Mouse (Mus musculus): Measurements from ENCODE around the gene Srsf7. TPM values are rescaled to one million over a fixed set of nuclear protein-coding genes. Genes with fewer than 3 reads are reported as not detected.
A peak's percentile ranks its signal among the peaks of the same experiment; 100 is the strongest.
"Not testable (repeated sequence)": the region's sequence is repeated elsewhere in the genome, so short reads cannot be mapped to it uniquely, and the experiment has no call there.

Srsf7 gene
- 100 to 1,000 TPM; 498 to 562 TPM for polyA plus RNA-seq (2017; shearing (Covaris generic))

DNA sequence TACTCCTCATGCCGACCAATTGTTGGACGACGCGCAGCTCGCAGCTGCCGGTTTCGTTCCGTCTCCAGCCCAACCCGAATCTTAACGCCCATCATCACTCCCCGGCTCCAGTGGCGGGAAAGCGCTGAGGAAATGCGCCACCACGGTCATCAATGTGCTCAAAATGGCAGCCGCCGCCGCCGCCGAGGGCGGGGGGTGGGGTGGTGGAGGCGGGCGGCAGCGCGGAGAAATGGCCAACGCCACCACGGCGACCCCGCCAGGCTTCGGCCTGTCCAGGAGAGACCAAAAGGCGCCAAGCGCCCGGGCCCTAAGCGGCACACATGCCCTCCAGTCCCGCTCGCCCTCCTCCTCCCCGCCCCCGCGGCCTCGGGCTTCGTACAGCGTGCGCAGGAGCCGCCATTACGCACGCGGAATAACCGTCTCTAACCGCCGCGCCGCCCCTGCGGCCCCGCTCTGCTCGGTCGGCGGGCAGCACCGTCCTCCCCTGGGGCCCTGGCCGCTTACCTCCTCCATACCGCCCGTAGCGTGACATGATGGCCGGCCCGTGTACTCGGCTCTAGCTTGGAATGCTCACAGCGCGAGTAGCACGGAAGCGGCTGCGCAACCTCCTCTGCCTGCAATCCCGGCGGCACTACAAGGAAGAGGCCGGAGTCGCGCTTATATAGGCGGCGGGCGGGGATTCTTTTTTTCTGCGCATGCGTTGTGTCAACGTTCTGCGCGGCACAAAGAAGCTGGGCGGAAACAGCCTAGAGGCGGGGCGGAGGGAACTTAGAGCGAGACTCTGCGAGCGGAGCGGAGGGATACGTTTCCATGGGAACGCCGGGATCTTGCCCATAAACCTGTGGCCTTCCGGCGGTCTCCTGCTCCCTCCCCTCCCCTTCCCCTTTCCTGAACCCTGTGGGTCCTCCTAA, at the start of gene Srsf7, which contains the start of gene Ttc39d:
Gene Srsf7, minus strand, starts transcription at position 637 of the 911 bp plus-strand sequence.
Gene Ttc39d, plus strand, starts transcription at position 790 of the 911 bp plus-strand sequence.
- peak; percentile 82 for ATAC-seq

DNA sequence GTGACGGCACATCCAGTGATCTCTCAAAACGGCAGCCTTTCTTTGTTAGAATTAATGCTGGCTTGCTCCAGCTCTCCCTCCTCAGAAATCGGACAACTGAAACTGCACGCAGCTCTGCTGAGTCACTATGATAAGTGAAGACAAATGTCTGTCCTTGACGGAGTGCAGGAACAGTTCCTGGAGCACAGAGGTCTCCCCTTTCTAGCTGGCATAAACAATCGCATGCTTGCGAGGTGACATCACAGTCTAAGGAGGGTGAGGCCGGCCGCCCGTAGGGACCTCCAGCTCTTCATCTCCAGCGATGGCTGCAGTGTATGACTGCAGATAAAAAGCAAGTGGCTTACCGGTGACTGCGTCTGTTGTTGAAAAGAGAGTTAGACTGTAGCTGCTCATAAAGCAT, 48.1 kb upstream of the Srsf7 start:
- no peak for ATAC-seq

DNA sequence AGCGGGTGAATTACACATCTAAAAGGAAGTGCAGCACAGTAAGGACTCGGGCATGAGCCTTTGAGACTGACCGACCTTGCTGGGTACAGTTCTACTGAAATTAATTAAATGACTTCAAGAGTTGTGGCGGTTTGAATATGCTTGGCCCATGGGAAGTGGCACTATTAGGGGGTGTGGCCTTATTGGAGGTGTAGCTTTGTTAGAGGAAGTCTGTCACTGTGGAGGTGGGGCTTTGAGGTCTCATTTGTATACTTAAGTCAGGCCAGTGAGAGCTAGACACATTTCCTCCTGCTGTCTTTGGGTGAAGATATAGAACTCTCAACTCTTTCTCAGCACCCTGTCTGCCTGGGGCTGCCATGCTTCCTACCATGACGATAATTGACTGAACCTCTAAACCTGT, 47.3 kb upstream of the Srsf7 start:
- no peak for ATAC-seq

DNA sequence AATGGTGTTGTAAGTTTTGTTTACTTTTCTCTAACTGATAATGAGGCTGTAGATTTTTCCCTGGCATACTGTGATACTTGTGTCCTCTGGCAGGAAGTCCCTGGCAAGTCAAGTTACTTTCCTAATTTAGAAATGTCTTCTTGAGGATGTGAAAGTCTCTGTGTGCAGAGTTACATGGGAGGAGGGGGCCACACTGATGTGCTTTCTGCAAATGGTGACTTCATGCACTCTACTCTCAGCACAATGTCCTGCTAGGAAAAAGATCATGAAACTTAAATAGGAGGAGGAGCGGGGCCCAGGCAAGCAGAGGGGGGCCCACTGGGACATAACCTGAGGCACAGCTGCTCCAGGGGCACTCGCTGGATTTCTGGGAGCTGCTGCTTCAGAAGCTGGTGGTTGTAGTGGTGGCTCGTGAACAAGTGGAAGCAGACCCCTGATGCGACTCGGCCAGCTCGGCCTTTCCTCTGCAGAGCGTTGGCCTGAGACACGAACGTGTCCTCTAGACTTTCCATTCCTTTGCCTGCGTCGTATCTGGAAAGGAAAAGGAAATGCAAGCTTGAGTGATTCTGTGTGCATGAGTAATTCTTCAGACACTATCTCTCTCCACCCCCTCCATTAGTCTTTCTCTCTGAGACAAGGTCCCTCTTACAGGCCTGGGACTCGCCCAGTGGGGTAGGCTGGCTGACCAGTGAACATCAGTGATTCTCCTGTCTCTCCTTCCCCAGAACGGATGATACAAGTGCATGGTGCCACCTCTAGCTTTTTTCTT, 45.8 kb upstream of the Srsf7 start:
- ATAC-seq: no peak

DNA sequence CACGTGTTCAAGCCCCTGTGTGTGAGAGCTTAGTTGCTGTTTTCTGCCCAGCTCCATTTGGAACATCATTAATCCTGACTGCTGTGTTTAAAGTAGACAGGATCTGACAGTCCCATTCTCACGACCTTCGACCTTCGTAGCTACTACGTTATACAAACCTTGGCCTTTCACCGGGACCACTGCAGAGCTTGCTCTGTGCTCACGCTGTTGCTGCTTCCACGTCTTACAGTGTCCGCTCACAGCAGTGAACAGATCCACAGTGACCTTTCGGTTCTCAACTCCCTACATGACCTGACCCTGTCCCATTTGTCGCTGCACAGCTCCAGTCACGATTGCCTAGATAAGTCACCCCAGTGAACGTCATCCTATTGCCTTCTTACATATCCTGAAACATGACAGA, 36.0 kb upstream of the Srsf7 start:
- no peak for ATAC-seq

DNA sequence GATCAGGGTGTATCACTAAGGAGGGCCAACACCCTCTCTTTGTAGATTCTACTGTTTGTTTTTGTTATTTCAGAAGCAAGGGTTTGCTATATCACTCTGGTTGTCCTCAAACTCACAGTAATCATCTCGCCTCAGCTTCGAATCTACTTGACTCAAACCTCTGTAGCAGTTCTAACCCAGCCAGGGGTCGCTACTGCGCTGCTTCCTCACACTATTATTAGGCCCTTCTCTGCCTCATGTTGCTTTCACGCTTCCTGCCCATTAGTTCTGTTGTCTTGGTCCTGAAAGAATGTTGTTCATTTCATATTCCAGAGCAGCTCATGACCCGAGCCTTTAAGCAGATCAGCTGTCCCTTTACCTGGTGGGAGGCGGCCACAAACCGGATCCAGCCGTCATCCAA, 34.5 kb upstream of the Srsf7 start:
- no peak for ATAC-seq

DNA sequence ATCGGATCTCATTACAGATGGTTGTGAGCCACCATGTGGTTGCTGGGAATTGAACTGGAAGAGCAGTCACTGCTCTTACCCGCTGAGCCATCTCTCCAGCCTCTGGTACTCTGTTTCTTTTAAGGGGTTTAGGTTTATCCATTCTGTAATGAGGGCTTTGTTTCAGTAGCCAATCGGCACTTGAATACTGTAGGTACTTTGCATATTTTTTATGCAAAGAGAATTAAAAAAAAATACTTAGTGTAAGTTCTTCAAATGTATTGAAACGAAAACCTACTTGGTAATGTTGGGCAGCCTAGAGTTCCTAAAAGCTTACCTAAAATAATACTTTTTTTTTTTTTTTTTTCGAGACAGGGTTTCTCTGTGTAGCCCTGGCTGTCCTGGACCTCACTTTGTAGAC, 30.4 kb upstream of the Srsf7 start:
- ATAC-seq: no peak

DNA sequence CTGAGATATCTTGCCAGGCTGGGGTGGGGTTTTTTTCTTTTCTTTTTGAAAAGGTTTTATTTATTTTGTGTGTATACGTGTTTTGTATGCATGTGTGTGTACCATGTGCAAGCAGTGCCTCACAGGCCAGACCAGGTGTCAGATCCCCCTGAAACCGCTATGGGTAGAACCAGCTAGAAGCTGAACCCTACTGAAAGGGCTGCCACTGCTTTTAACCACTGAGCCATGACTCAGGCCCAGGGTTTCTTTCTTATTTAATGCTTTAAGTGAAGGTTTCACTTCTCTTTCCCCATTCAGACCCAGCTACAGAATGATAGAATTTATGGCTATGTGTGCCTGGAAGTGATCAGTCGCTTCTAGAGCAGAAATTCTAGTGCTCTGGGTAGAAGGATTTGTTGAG, 29.7 kb upstream of the Srsf7 start:
- ATAC-seq: no peak

DNA sequence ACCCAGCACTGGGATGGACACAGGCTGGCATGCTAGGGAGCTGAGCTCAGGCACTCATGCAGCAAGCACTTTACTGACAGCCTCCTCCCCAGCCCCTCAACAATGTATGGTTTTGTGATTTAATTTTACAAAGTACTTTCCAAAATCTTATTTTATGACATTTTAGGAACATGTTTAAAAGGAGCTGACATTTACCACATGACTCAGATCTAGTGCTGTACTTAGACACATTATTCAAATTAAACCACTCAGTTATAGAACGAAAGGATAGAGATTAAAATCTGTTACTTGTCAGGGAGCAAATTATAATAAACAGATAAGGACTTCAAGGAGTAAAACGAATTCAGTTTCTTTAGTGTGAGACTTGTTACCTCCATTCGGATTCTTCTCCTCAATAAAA, 28.4 kb upstream of the Srsf7 start:
- ATAC-seq: no peak

DNA sequence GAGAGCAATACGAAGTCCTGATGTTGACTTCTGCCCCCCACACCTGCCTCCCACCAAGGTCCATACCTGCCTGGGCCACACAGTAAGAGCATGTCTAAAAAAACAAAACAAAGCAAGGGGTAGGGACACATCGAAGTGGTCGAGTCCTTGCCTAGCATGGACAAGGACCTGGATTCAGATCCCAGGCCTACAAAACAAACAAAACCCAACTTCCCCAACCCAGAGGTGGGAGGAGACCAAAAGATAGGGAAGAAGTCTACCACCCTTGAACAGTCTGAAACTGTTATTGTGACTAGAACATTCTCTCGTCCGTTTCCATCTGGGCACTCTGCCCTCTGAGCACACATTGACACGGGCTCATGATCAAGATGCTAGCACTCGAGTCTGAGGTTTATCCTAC, 27.3 kb upstream of the Srsf7 start:
- ATAC-seq: no peak

DNA sequence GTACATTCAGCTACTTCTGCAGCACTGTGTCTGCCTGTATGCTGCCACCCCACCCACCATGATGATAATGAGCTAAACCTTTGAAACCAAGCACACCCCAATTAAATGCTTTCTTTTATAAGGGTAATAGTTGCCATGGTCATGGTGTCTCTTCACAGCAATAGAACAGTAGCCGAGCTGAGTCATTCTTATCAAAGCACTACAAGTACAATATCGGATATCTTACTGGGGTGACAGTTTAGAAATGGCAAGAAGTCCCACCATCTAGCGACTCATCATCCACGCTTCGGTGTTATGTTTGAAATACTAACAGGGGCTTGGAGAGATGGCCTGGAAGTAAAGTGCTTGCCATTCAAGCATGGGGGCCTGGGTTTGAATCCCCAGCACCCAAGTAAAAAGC, 26.7 kb upstream of the Srsf7 start:
- no peak for ATAC-seq

DNA sequence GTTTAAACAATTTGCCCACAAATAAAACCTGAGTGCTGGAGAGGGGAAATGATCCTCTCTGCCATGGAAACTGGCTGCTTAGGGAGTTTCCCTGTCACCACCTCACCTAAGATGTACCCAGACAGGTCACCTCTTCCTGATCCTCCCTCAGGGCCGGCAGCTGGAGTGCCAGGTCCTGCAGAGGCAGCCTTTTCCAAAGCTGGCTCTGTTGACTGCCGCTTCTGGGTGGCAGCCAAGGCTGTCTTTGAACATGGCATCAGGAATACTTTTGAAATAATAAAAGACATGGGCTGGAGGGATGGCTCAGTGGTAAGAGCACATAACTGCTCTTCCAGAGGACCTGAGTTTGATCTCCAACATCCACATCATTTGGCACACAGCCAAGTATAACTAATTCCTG, 22.3 kb upstream of the Srsf7 start:
- ATAC-seq: no peak

DNA sequence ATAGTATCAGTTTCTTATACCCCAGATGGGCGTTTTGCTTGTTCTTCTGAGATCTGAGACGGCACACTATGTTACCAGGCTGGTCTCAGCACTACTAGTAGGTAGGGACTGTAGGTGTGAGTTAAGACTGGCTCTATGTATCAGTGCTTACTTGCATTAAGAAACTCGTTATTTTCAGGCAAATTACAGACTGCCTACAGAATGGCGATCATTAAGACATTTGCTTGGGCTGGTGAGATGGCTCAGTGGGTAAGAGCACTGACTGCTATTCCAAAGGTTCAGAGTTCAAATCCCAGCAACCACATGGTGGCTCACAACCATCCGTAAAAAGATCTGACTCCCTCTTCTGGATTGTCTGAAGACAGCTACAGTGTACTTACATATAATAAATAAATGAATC, 18.0 kb upstream of the Srsf7 start:
- not testable (repeated sequence) for ATAC-seq

DNA sequence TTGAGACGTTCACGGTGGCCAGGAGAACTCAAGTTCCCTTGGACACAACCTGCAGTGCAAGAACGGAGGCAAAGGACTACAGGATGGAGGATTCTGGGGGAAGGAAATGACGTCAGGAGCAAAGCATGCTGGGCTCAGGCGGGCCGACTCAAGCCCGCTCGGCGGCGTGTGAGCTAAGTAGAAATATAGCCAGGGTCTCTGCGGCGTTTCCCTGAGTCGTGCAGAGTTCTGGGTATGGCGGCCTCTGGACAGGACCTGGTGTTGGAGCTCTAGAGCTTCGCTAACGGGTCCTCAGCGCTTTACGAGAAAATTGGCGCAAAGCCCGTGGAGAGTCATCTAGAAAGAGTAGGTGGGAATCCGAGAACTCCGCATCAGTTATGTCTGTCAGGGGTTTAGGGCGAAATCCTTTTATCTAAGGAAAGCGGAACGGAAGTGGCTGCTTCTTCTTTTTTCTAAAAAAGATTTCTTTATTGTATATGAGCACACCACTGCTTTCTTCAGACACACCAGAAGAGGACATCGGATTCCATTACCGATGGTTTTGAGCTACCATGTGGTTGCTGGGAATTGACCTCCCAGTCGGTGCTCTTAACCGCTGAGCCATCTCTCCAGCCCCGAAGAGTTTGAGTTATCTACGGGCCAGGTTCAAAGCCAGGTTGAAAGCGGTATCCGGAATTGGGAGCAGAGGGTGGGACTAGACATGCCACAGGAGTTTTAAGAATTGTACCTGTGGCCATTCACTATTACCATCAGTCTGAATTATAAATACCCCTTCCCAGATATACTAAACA, 17.4 kb upstream of the Srsf7 start, which contains the start of gene Gemin6:
Gene Gemin6, plus strand, starts transcription at position 116 of the 791 bp plus-strand sequence.
- ATAC-seq: peak; percentile 95

DNA sequence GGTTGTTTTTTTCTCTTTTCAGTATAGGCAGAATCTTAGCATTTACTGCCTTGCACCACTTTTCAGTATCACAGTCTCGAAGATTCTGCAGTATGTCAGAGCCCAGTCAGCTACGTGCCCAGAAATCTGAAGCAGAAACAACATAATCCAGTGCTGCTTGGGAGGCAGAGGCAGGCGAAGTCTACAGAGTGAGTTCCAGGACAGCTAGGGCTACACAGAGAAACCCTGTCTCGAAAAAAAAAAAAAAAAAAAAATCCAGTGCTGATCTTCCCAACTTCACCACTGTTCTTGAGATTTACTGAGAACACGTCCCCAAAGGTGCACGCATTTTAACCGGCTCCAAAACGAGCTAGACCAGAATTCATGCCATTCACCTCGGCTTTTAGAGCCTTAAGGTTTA, 16.7 kb upstream of the Srsf7 start:
- ATAC-seq: peak; percentile 21

DNA sequence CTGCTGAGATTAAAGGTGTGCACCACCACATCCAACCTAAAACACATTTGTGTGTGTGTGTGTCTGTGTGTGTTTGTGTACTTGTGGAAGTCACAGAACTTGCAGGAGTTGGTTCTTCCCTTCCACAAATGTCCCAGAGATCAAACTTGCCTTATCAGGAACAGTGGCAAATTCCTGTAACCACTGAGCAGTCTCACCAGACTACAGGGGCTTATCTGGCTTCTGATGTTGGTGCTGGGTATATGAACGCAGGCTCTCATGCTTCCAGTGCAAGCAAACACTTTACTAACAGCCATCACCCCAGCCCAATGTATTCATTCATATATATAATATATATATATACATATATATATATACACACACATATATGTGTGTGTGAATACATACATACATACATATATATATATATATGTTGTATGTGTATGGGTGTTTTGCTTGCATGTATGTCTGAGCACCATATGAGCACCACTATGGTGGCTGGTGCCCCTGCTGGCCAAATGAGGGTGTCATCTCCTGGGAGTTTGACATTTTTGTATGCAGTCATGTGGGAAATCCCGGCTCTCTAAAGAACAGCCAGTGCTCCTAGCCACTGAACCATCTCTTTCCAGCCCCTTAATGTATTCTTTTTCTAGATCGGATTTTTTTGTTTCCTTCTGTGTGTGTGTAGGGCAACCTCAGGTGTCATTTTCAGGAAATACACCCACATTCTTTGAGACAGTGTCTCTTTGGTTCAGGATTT, 15.0 kb upstream of the Srsf7 start:
- ATAC-seq: peak; percentile 48

DNA sequence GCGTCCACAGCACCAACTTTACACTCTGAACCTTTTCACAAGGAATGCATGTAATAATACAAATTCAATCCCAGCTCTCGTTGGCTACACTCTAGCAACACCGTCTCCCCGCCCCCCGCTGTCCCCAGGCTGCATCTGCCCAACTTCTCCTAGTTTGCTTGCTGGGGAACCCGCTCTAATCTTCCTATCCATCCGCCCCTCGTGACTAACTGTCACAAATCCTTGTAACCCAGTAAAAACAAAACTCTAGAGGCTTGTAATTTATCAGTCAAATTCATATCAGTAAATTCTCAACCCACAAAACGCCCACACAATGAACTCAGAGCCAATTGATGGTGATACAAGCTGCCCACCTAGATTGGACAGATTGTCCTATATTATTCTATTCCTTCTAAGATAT, 14.1 kb upstream of the Srsf7 start:
- no peak for ATAC-seq

DNA sequence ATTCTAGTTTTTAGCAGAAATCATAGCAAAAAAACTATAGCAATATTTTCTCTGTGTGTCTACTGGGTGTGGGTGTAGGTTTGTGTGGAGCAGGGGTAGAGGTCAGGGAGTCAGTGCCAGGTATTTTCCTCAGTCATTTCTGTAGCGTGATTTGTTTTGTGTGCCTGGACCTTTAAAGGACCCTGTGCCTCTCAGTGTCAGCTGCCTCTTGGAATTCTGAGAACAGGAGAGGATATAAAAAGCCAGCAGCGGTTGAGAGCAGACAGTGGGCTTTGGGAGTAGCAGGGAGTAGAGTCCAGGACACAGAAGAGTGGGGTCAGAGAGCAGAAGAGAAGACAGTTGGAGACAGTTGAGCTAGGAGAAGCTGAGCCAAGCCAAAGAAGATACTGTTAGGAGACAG, 13.0 kb upstream of the Srsf7 start:
- ATAC-seq: no peak

DNA sequence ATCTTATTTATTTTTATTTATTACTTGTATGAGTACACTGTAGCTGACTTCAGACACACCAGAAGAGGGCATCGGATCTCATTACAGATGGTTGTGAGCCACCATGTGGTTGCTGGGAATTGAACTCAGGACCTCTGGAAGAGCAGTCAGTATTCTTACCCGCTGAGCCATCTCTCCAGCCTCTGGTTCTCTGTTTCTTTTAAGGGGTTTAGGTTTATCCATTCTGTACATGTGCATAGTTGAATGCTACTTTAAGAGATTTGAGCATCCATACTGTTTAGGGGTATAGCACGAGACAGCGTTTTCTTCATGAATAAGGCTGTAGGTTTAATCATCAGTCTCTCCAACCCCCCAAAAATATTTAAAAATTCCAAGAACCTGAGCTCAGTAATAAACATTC, 6.9 kb upstream of the Srsf7 start:
- ATAC-seq: not testable (repeated sequence)

DNA sequence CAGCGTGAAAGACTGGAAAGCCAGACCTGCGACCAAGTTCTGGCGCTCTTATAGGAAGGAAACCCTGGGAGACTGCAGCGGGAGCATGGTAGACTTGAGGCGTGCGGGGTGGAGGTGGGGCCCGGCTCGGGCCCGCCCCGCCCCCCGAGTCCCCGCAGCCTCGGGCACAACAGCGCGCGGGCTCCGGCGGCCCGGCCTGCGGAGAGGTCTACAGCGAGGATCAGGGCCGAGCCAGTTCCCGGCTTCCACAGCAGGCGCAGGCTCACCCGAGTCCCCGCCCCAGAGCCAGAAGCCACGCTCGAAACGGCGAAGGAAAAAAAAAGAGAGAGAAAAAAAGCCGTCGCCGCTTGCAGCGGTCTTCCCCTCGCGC, 821 bp downstream of the Srsf7 start:
- peak; percentile 9 for ATAC-seq

DNA sequence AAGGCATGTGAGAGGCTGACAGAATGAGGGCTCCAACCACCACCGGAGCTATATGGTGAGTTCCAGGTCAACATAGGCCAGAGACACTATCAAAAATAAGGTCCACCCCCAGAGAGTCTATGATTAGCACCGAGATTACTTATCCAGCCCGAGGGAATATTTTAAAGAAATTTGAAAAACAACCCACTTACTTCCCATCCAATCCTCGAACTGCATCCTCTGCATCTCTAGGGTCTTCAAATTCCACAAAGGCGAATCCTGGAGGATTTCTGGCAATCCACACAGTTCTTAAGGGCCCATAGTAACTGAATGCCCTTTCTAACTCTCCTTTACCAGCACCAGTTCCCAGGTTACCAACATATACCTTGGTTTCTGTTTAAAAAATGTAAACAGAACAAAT, 1.4 kb downstream of the Srsf7 start:
- ATAC-seq: no peak

DNA sequence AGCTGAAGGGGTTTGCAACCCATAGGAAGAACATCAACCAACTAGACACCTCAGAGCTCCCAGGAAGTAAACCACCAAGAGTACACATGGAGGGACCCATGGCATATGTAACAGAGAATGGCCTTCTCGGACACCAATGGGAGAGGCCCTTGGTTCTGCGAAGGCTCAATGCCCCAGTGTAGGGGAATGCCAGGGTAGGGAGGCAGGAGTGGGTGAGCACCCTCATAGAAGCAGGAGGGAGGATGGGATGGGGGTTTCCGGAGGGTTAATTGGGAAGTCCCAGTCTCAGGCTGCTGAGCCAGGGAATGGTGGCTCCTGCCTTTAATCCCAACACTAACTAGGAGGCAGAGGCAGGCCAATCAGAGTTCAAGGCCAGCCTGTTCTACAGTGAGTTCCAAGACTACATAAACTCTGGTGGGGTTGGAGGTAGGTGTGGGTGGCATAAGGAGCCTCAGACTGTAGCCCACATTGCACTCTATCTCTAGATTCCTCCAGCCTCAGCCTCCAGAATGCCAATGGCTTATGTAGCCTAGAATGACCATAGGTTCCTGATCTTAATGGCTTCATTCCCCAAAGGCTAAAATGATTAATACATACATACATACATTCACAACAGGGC, 7.8 kb downstream of the Srsf7 start:
- ATAC-seq: no peak
